Mouse (Mus musculus) bone marrow, adult 2 months (tissue): ENCODE results near the gene Mapkapk2.

Source experiments
- CTCF ChIP-seq: fragments of 200-500 bp; IDR thresholded peaks from 2 replicates; pipeline ENCODE4 v1.5.1; 2011; ENCODE audit warnings: low read length, control low read depth; ENCODE audit not compliant: control insufficient read depth, insufficient read depth
- POLR2A ChIP-seq: fragments of 200-500 bp; IDR thresholded peaks from 2 replicates; pipeline ENCODE4 v1.6.1; 2011; ENCODE audit warnings: low read depth, mild to moderate bottlenecking, control low read depth, low read length, borderline replicate concordance; ENCODE audit not compliant: control insufficient read depth

DNA sequence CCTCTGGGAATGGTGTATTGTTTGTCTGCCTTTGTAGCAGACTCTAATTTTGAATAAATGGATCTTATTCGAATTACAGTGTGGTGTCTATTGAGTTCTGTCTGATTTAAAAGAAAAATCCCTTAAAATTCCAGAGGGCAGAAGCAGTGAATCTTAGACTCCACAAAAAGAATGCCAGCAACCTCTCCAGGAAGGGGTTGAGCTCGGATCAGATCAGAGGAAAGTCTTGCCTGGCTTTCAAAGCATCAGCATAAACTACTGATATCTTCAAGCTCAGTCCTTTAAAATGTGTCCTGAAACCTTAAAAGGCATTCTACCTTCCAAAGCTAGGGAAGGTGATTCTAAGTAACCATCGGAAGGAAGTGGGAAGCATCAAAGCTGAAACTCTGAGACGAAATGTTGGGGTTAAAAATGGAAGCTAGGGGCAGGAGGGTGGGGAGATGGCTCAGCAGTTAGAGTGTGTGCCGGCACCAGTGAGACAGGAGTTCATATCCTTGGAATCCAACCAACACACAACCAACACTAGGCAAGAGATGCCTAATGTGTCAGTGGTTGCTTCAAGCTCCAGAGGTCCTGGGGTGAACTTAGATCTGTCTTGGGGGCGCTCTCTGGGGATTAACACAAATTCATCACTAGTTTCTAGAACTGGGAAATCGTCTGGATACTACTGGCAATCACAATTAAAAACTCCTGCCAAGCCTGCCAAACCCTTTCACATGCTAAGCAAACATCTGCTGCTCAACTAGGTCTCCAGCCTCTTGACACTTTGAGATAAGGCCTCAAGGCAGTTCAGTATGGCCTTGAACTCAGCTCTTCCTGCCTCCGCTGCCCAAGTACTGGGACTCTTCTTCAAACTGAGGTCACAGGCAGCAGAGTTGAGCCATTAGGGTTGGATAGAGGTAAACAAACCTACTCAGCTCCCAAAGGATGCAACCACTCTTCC lies 72.5 kb downstream of the Mapkapk2 start:
- TF ChIP-seq POLR2A (no peak), CTCF (no peak)
